Mouse (Mus musculus) liver, embryonic 13.5 days (tissue): Measurements from ENCODE around the gene Ankar. TPM values are rescaled to one million over a fixed set of nuclear protein-coding genes. Genes with fewer than 3 reads are reported as not detected.

Experiments used
- ATAC-seq: fragments of 200-750 bp; cut with Nextera tagmentation; 2 replicates; pipeline ENCODE4 v1.8.0; 2017; ENCODE audit warnings: low read depth, mild to moderate bottlenecking, moderate number of reproducible peaks, moderate library complexity
- DNase-seq: peaks from one replicate; pipeline ENCODE4 v3.0.0; 2022
- H3K27ac ChIP-seq: fragments of 300-500 bp; sonication (generic); 2 replicates; pipeline ENCODE4 v1.5.1; 2015; ENCODE audit warnings: moderate library complexity, mild to moderate bottlenecking, inconsistent platforms
- H3K27me3 ChIP-seq: fragments of 300-500 bp; sonication (generic); 2 replicates; pipeline ENCODE4 v1.6.1; 2015; ENCODE audit warnings: mild to moderate bottlenecking, inconsistent platforms
- H3K36me3 ChIP-seq: fragments of 300-500 bp; sonication (generic); 2 replicates; pipeline ENCODE4 v1.6.1; 2015; ENCODE audit warnings: mild to moderate bottlenecking, inconsistent platforms
- H3K4me1 ChIP-seq: fragments of 300-500 bp; sonication (generic); replicated peaks from 2 replicates; pipeline ENCODE4 v1.6.1; 2015; ENCODE audit warnings: inconsistent platforms
- H3K4me2 ChIP-seq: fragments of 300-500 bp; sonication (generic); 2 replicates; pipeline ENCODE4 v1.6.1; 2015; ENCODE audit warnings: inconsistent platforms, mild to moderate bottlenecking, moderate library complexity
- H3K4me3 ChIP-seq: fragments of 300-500 bp; sonication (generic); replicated peaks from 2 replicates; pipeline ENCODE4 v1.5.1; 2015; ENCODE audit warnings: mild to moderate bottlenecking, inconsistent platforms
- H3K9ac ChIP-seq: fragments of 300-500 bp; sonication (generic); 2 replicates; pipeline ENCODE4 v1.6.1; 2015; ENCODE audit warnings: mild to moderate bottlenecking, inconsistent platforms
- H3K9me3 ChIP-seq: fragments of 300-500 bp; sonication (generic); replicated peaks from 2 replicates; pipeline ENCODE4 v1.6.1; 2016; ENCODE audit warnings: inconsistent platforms
- WGBS: fragments of 180-500 bp; shearing (Covaris S2); methylation state at CpG from one replicate; pipeline ENCODE4 v1.1.7; 2015; ENCODE audit not compliant: insufficient replicate concordance; 5-methylcytosine and 5-hydroxymethylcytosine counted together
- polyA plus RNA-seq: library from polyadenylated mRNA; unstranded; fragments of >200 nt; fragmentation: Nextera tagmentation; extraction: Ambion mirVana; gene quantifications from 2 replicates; pipeline ENCODE4 v1.2.1, GENCODE M21; 2015

Gene Ankar
- not detected in 2 replicates for polyA plus RNA-seq

- DNase-seq (no peak), ATAC-seq (no peak)
- Histone ChIP-seq H3K4me2 (no peak within 1 kb of the TSS), H3K9ac (no peak within 1 kb of the TSS), H3K4me1 (no peaks in the 10 kb centered on the region), H3K27ac (no peak within 1 kb of the TSS), H3K9me3 (no peaks in the 10 kb centered on the region), H3K4me3 (no peak within 1 kb of the TSS), H3K27me3 (no peaks in the 10 kb centered on the region), H3K36me3 (no peaks in the 10 kb centered on the region)
- WGBS, result 71% methylated on average over 11 of the region's 11 CpGs
Observed at GRCm38 (mm10) chr1:72700479-72700878, at the start of gene Ankar. Gene Ankar (minus strand): TSS chr1:72700579.

GRCm38 (mm10) chr1:72746382-72746781 is 46.0 kb upstream of the Ankar start:
- Histone ChIP-seq H3K4me3 (no peak overlapping the region), H3K27ac (no peak overlapping the region), H3K9ac (no peak overlapping the region), H3K27me3 (no peaks in the 10 kb centered on the region), H3K4me1 (no peaks in the 10 kb centered on the region), H3K9me3 (no peaks in the 10 kb centered on the region), H3K36me3 (no peaks in the 10 kb centered on the region), H3K4me2 (no peak overlapping the region)
- WGBS, result 64% methylated on average over 7 of the region's 7 CpGs
- no peak for DNase-seq
- no peak for ATAC-seq

GRCm38 (mm10) chr1:72744816-72745506 is 44.6 kb upstream of the Ankar start:
- H3K4me3 ChIP-seq, result no peak overlapping the region
- ATAC-seq, result no peak
- no peak overlapping the region for H3K4me2 ChIP-seq
- WGBS, result 63% methylated on average over 8 of the region's 8 CpGs
- no peaks in the 10 kb centered on the region for H3K27me3 ChIP-seq
- no peak overlapping the region for H3K27ac ChIP-seq
- no peaks in the 10 kb centered on the region for H3K4me1 ChIP-seq
- DNase-seq, result no peak
- H3K9ac ChIP-seq, result no peak overlapping the region
- H3K36me3 ChIP-seq, result no peaks in the 10 kb centered on the region
- H3K9me3 ChIP-seq, result no peaks in the 10 kb centered on the region

- no peaks in the 10 kb centered on the region for H3K9me3 ChIP-seq
Observed at GRCm38 (mm10) chr1:72741406-72741805, 41.0 kb upstream of the Ankar start.

GRCm38 (mm10) chr1:72739681-72740063 is 39.3 kb upstream of the Ankar start:
- DNase-seq (no peak), ATAC-seq (no peak)
- Histone ChIP-seq H3K9ac (no peak overlapping the region), H3K27ac (no peak overlapping the region), H3K4me3 (no peak overlapping the region), H3K4me1 (no peaks in the 10 kb centered on the region), H3K36me3 (no peaks in the 10 kb centered on the region), H3K4me2 (no peak overlapping the region), H3K27me3 (no peaks in the 10 kb centered on the region), H3K9me3 (no peaks in the 10 kb centered on the region)
- WGBS, result 68% methylated on average over 10 of the region's 10 CpGs

More at GRCm38 (mm10) chr1:72741406-72741805, 41.0 kb upstream of the Ankar start:
- Histone ChIP-seq H3K27ac (no peak overlapping the region), H3K36me3 (no peaks in the 10 kb centered on the region), H3K9ac (no peak overlapping the region), H3K27me3 (no peaks in the 10 kb centered on the region), H3K4me3 (no peak overlapping the region), H3K4me1 (no peaks in the 10 kb centered on the region), H3K4me2 (no peak overlapping the region)
- 62% methylated on average over 5 of the region's 5 CpGs for WGBS
- no peak for DNase-seq
- ATAC-seq, result no peak

GRCm38 (mm10) chr1:72738946-72739680 is 38.7 kb upstream of the Ankar start:
- Histone ChIP-seq H3K27me3 (no peaks in the 10 kb centered on the region), H3K4me3 (no peak overlapping the region), H3K9ac (no peak overlapping the region), H3K9me3 (no peaks in the 10 kb centered on the region), H3K36me3 (no peaks in the 10 kb centered on the region), H3K4me1 (no peaks in the 10 kb centered on the region), H3K4me2 (no peak overlapping the region), H3K27ac (no peak overlapping the region)
- no peak for DNase-seq
- no peak for ATAC-seq
- WGBS, result 70% methylated on average over 15 of the region's 15 CpGs

- H3K4me2 ChIP-seq, result no peak overlapping the region
- no peaks in the 10 kb centered on the region for H3K27me3 ChIP-seq
- no peaks in the 10 kb centered on the region for H3K4me1 ChIP-seq
- H3K27ac ChIP-seq, result no peak overlapping the region
- WGBS, result 42% methylated on average over 13 of the region's 13 CpGs
- ATAC-seq (no peak), DNase-seq (no peak)
- H3K4me3 ChIP-seq, result no peak overlapping the region
- H3K9me3 ChIP-seq, result no peaks in the 10 kb centered on the region
- H3K36me3 ChIP-seq, result no peaks in the 10 kb centered on the region
- no peak overlapping the region for H3K9ac ChIP-seq
Observed at GRCm38 (mm10) chr1:72736397-72737125, 36.2 kb upstream of the Ankar start.

- Histone ChIP-seq H3K36me3 (no peaks in the 10 kb centered on the region), H3K4me1 (no peaks in the 10 kb centered on the region), H3K9ac (no peak overlapping the region), H3K4me2 (no peak overlapping the region), H3K27me3 (no peaks in the 10 kb centered on the region), H3K9me3 (no peaks in the 10 kb centered on the region), H3K27ac (no peak overlapping the region), H3K4me3 (no peak overlapping the region)
- DNase-seq (no peak), ATAC-seq (no peak)
- 74% methylated on average over 9 of the region's 9 CpGs for WGBS
Observed at GRCm38 (mm10) chr1:72733191-72733691, 32.9 kb upstream of the Ankar start.

- no peaks in the 10 kb centered on the region for H3K4me1 ChIP-seq
- no peak overlapping the region for H3K4me3 ChIP-seq
- H3K27me3 ChIP-seq, result no peaks in the 10 kb centered on the region
- no peak for DNase-seq
- H3K9ac ChIP-seq, result no peak overlapping the region
- H3K27ac ChIP-seq, result no peak overlapping the region
- no peak overlapping the region for H3K4me2 ChIP-seq
- 76% methylated on average over 10 of the region's 10 CpGs for WGBS
- H3K36me3 ChIP-seq, result no peaks in the 10 kb centered on the region
- ATAC-seq, result no peak
- no peaks in the 10 kb centered on the region for H3K9me3 ChIP-seq
Observed at GRCm38 (mm10) chr1:72730126-72730525, 29.7 kb upstream of the Ankar start.

- Histone ChIP-seq H3K36me3 (no peaks in the 10 kb centered on the region), H3K4me3 (no peak overlapping the region), H3K27ac (no peak overlapping the region), H3K4me2 (no peak overlapping the region), H3K4me1 (no peaks in the 10 kb centered on the region), H3K9me3 (no peaks in the 10 kb centered on the region), H3K9ac (no peak overlapping the region), H3K27me3 (no peaks in the 10 kb centered on the region)
- DNase-seq (no peak), ATAC-seq (no peak)
- WGBS, result 66% methylated on average over 4 of the region's 4 CpGs
Observed at GRCm38 (mm10) chr1:72728781-72729180, 28.4 kb upstream of the Ankar start.

GRCm38 (mm10) chr1:72725941-72726340 is 25.6 kb upstream of the Ankar start:
- no peaks in the 10 kb centered on the region for H3K36me3 ChIP-seq
- 87% methylated on average over 13 of the region's 13 CpGs for WGBS
- no peaks in the 10 kb centered on the region for H3K27me3 ChIP-seq
- no peak overlapping the region for H3K27ac ChIP-seq
- no peak overlapping the region for H3K4me3 ChIP-seq
- no peaks in the 10 kb centered on the region for H3K9me3 ChIP-seq
- DNase-seq, result no peak
- no peak overlapping the region for H3K9ac ChIP-seq
- no peak for ATAC-seq
- H3K4me1 ChIP-seq, result no peaks in the 10 kb centered on the region
- no peak overlapping the region for H3K4me2 ChIP-seq
